14 mouse cellular contexts compared by ENCODE assay signal in genomic region chr1:155306879-155307278, GRCm38 (mm10).
DNase-seq lines count a peak whose midpoint lies in the region; ATAC-seq and TF ChIP-seq lines count a peak whose summit lies in the region.
"Had no signal": no experiment of that assay in that cellular context is flagged by ENCODE, and none has a peak within 500 bp of the region (broad histone marks: within the 10 kb centered on the region; RNA-seq: fewer than 3 reads in every experiment).

No protein-coding gene starts in this region.

- 0 out of 2 replicates have a peak, but pooled peaks cover 7% of the 10 kb centered on the region for H3K36me3 ChIP-seq in embryonic facial prominence, embryonic 14.5 days (ENCODE audit: control insufficient read depth, insufficient read depth, low read length)
- H3K36me3 ChIP-seq: limb, embryonic 12.5 days had no signal

- DNase-seq in layer of hippocampus, adult 2 months (ENCODE audit: low spot score in 2 of 2): peak in 1 of 2 experiments; percentile 57
- DNase-seq in layer of hippocampus, postnatal 10 days (ENCODE audit: low spot score in 2 of 2): no peak
- DNase-seq in ZHBTc4 (ENCODE audit: low read depth, low spot score): peak; percentile 11
- DNase-seq in embryonic facial prominence, embryonic 14.5 days (ENCODE audit: low spot score): peak; percentile 33
- DNase-seq in mesoderm, embryonic 11.5 days (ENCODE audit: low read depth, low spot score): peak; percentile 11
- DNase-seq in gastrocnemius, postnatal 4 days (ENCODE audit: low spot score in 2 of 2): no peak
- no peak for DNase-seq in adrenal gland, adult 2 months
- DNase-seq: adrenal gland, postnatal 10 days; kidney, postnatal 4 days; liver, postnatal 0 days; right cerebral cortex, postnatal 25 days had no signal

- TF ChIP-seq CTCF in layer of hippocampus, adult 2 months (conservative IDR thresholded peaks at IDR 0.05): no peak

- H3K4me1 ChIP-seq in embryonic facial prominence, embryonic 14.5 days (ENCODE audit: control insufficient read depth, insufficient read depth, low read length): no peaks in the 10 kb centered on the region

- peak overlapping the region; percentile 63; the same call in 1 of the 2 replicates for H3K27ac ChIP-seq in layer of hippocampus, adult 2 months
- no peak overlapping the region for H3K27ac ChIP-seq in embryonic facial prominence, embryonic 14.5 days (replicated peaks; ENCODE audit: low read depth, low read length)
- H3K27ac ChIP-seq: limb, embryonic 12.5 days; neural tube, embryonic 12.5 days had no signal

- no peaks in the 10 kb centered on the region for H3K9me3 ChIP-seq in embryonic facial prominence, embryonic 14.5 days (ENCODE audit: control insufficient read depth, low read length)
- H3K9me3 ChIP-seq: limb, embryonic 12.5 days; neural tube, embryonic 12.5 days had no signal

- ATAC-seq in embryonic facial prominence, embryonic 14.5 days (ENCODE audit: low read depth): no peak
- ATAC-seq in CD4-positive, CD25-positive, alpha-beta regulatory T cell, adult 4 months: no peak
- ATAC-seq: liver, postnatal 0 days had no signal

- H3K4me2 ChIP-seq in embryonic facial prominence, embryonic 14.5 days (ENCODE audit: low read depth, low read length): no peak overlapping the region
- H3K4me2 ChIP-seq: limb, embryonic 12.5 days; neural tube, embryonic 12.5 days had no signal

- no peak overlapping the region for H3K4me3 ChIP-seq in layer of hippocampus, adult 2 months
- H3K4me3 ChIP-seq in embryonic facial prominence, embryonic 14.5 days (ENCODE audit: low read depth, low read length): no peak overlapping the region
- H3K4me3 ChIP-seq: limb, embryonic 12.5 days; neural tube, embryonic 12.5 days had no signal

- no peak overlapping the region for H3K9ac ChIP-seq in embryonic facial prominence, embryonic 14.5 days (ENCODE audit: low read depth, low read length)
- H3K9ac ChIP-seq: limb, embryonic 12.5 days; liver, postnatal 0 days; neural tube, embryonic 12.5 days had no signal

- H3K27me3 ChIP-seq in embryonic facial prominence, embryonic 14.5 days (replicated peaks; ENCODE audit: control insufficient read depth, insufficient read depth, low read length): no peaks in the 10 kb centered on the region
- H3K27me3 ChIP-seq: limb, embryonic 12.5 days; neural tube, embryonic 12.5 days had no signal

- WGBS in embryonic facial prominence, embryonic 14.5 days: 57% methylated on average over 3 of the region's 3 CpGs

Comparison
In these comparisons a context has a peak if more than half of its experiments do, and no peak if none do; other contexts are left out.
1. DNase-seq: peak in ZHBTc4 (single experiment), embryonic facial prominence, embryonic 14.5 days (single experiment) and mesoderm, embryonic 11.5 days (single experiment); none in layer of hippocampus, postnatal 10 days (0 of 2), gastrocnemius, postnatal 4 days (0 of 2) and adrenal gland, adult 2 months (single experiment).